Mouse (Mus musculus): ENCODE measurements around the gene Gm28845.
"Not testable (repeated sequence)": the region's sequence is repeated elsewhere in the genome, so short reads cannot be mapped to it uniquely, and the experiment has no call there.

Gene Gm28845

GRCm38 (mm10) chr1:65107654-65108279 lies 11.6 kb downstream of the Gm28845 start:
- no peak for DNase-seq (ENCODE audit: low read depth)

DNA sequence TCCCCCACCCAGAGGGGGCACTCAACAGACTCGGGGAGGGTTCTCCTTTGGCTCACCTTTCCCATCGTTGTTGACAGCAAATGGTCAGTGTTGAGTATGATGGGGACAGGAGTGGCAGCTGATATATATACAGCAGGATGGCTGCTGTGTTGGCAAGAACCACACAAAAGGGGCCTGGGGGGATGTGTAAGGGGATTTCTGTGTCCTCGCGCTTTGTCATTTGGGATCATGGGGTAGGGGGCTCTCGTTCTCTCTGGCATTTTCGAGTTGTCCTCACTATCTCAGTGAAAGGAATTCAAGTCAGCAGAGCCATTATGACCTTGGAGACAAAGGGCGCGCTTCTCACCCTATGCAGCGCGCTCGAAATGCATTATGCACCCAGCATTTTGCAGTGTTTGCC lies 16.1 kb downstream of the Gm28845 start, which contains the start of gene Cryga:
Gene Cryga, minus strand, starts transcription at position 101 of the 400 bp plus-strand sequence.
- no peak for DNase-seq (ENCODE audit: low read depth)

DNA sequence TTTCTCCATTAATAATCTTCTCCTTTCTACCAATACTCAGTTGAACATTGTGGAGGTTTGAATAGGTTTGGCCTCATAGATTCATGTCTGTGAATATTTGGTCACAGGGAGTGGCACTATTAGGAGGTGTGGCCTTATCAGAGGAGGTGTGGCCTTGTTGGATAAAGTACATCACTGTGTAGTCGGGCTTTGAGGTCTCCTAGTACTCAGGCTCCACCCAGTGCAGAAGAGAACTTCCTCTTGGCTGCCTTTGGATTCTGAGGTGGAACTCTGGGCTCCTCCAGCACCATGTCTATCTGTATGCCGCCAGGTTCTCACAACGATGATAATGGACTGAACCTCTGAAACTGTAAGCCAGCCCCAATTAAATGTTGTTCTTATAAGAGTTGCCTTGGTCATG lies 22.4 kb downstream of the Gm28845 start:
- no peak for DNase-seq (ENCODE audit: low read depth)

- no peak for DNase-seq (ENCODE audit: low read depth)
Observed at GRCm38 (mm10) chr1:65091566-65091965, 27.8 kb downstream of the Gm28845 start.

DNA sequence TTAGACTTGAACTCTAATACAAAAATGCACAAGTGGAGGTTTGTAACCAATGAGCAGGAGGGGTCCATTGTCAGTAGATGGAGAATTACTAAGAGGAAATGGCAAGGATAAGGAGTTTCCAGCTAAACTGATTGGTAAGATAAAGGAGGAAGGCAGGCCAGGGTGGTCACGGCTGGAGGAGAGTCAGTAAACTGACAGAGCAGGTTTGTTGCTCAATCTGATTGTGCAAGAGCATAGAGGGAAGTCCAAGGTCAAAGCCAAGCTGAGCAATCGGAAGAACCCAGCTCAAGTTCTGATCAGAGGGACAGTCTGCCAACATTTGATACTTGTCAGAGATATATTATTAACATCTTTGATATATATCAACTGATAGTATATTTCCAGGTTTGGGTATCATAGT lies 29.0 kb downstream of the Gm28845 start:
- no peak for DNase-seq (ENCODE audit: low read depth)

DNA sequence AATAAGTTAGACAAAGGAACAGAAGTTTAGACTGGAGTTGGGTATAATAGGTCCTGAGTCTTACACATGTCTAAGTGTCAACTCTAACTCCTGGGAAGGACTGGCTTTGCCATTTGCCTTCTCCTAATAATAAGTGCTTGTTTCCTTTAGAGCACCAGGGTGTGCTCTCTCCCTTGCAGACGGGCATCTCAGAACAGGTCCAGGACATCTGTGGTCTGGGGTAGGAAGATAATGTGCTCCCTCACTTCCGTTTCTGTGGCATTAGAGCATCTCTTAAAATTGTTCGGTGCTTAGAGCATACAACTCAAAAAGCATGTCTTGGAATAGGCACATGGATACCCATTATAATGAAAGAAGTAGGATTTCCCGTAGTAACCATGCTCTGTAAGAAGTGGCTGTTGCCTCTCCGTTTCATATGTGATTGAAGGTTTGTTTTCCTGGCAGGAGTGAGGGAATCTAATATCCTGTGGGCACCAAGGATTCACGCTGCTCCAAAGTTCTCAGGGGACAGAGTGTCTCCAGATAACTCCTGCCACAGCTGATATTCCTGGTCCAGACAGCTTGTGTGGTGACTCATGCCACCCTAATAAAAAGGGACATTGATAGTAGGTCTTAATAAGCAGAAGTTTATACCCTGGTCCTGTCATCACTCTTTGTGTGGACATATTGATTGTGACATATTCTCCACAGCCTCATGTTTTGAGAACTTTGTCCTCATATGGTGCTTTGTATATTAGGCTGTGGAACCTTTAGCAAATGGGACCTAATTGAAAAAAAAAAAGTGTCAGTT lies 30.6 kb downstream of the Gm28845 start:
- no peak for DNase-seq (ENCODE audit: low read depth)

DNA sequence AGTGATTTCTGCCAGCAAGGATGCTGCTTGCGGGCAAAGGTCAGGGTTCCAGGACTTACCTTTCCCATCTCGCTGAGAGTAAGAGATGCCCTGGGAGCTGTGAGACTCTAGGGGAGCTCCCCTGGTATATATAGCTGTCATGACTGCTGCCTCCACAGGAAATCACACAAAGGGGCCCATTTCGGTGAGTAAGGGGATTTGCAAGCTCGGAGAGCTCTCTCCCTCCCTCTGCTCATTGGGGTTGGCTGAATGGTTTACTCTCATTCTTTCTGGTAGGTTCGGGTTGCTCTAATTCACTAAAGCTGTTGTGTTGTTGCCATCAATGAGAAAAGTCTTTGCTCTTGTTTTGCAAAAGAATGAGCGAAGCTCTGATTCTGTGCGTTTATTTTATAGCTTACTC lies 37.2 kb downstream of the Gm28845 start, which contains the start of gene Crygb:
Gene Crygb, minus strand, starts transcription at position 101 of the 400 bp plus-strand sequence.
- DNase-seq (ENCODE audit: low read depth): no peak

- no peak for DNase-seq (ENCODE audit: low read depth)
Observed at GRCm38 (mm10) chr1:65075607-65076006, 43.8 kb downstream of the Gm28845 start.

DNA sequence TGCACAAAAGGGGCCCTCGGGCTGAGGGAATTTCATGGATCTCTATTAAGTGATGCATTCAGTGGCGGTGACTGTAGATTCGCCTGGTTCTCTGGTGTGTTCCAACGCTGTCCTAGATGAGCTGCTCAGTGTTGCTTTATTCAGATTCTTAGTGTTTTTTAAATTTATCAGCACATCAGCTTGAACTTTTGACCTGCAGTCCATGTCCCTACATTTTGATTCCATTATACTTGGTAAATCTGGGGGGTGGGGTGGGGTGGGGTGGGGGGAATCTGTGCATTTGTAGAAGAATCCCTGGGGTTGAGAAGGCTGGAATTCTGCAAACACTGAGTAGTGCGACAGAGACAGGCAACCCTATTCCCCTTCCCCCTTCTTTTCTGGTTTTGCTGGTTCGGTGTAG lies 45.8 kb downstream of the Gm28845 start, which contains the start of gene Crygc:
Gene Crygc, minus strand, starts transcription at position 101 of the 400 bp plus-strand sequence.
- DNase-seq (ENCODE audit: low read depth): no peak

- no peak for DNase-seq (ENCODE audit: low read depth)
Observed at GRCm38 (mm10) chr1:65067842-65068241, 51.5 kb downstream of the Gm28845 start.

- no peak for DNase-seq (ENCODE audit: low read depth)
Observed at GRCm38 (mm10) chr1:65064201-65064600, 55.2 kb downstream of the Gm28845 start.

GRCm38 (mm10) chr1:65063352-65063751 lies 56.0 kb downstream of the Gm28845 start, which contains the start of gene Crygd:
Gene Crygd, minus strand, starts transcription at chr1:65063452.
- no peak for DNase-seq (ENCODE audit: low read depth)

- DNase-seq (ENCODE audit: low read depth): no peak
Observed at GRCm38 (mm10) chr1:65052140-65052539, 67.2 kb downstream of the Gm28845 start.

- DNase-seq (ENCODE audit: low read depth): no peak
Observed at GRCm38 (mm10) chr1:65051696-65052095, 67.7 kb downstream of the Gm28845 start.

GRCm38 (mm10) chr1:65050952-65051351 lies 68.4 kb downstream of the Gm28845 start, which contains the start of gene Cryge:
Gene Cryge, minus strand, starts transcription at chr1:65051149.
- not testable (repeated sequence) for DNase-seq (ENCODE audit: low read depth)

Data from naive thymus-derived CD4-positive, alpha-beta T cell, adult 2 months (primary cell).